8 mouse cellular contexts compared by ENCODE assay signal in genomic region chr3:100161665-100162314, GRCm38 (mm10). TPM values are rescaled to one million over a fixed set of nuclear protein-coding genes. Genes with fewer than 3 reads are reported as not detected.
DNase-seq lines count a peak whose midpoint lies in the region; ATAC-seq lines count a peak whose summit lies in the region.

No protein-coding gene starts in this region.

- H3K9ac ChIP-seq in lung, embryonic 16.5 days (ENCODE audit: low read length), result peak overlapping the region; percentile 83
- H3K9ac ChIP-seq in embryonic facial prominence, embryonic 13.5 days, result peak overlapping the region; percentile 87
- peak overlapping the region; percentile 78 for H3K9ac ChIP-seq in limb, embryonic 12.5 days (replicated peaks)

- peak overlapping the region; percentile 69 for H3K4me2 ChIP-seq in lung, embryonic 16.5 days (ENCODE audit: low read depth, low read length)
- peak overlapping the region; percentile 86 for H3K4me2 ChIP-seq in embryonic facial prominence, embryonic 13.5 days
- H3K4me2 ChIP-seq in limb, embryonic 12.5 days, result peak overlapping the region; percentile 80

- H3K9me3 ChIP-seq in lung, embryonic 16.5 days (ENCODE audit: control insufficient read depth, low read length), result no peaks in the 10 kb centered on the region
- H3K9me3 ChIP-seq in embryonic facial prominence, embryonic 13.5 days, result no peaks in the 10 kb centered on the region
- no peaks in the 10 kb centered on the region for H3K9me3 ChIP-seq in limb, embryonic 12.5 days

- H3K4me3 ChIP-seq in lung, embryonic 16.5 days (ENCODE audit: low read length), result peak overlapping the region; percentile 85
- H3K4me3 ChIP-seq in embryonic facial prominence, embryonic 13.5 days, result peak overlapping the region; percentile 91
- peak overlapping the region; percentile 79 for H3K4me3 ChIP-seq in limb, embryonic 12.5 days (replicated peaks)

- H3K27ac ChIP-seq in lung, embryonic 16.5 days (ENCODE audit: low read length), result peak overlapping the region; percentile 41; the same call in 1 of the 2 replicates
- H3K27ac ChIP-seq in embryonic facial prominence, embryonic 13.5 days, result peak overlapping the region; percentile 78
- H3K27ac ChIP-seq in limb, embryonic 12.5 days, result peak overlapping the region; percentile 66; the same call in 1 of the 2 replicates

- no peak for ATAC-seq in lung, embryonic 16.5 days (ENCODE audit: low read depth)
- no peak for ATAC-seq in embryonic facial prominence, embryonic 13.5 days (ENCODE audit: insufficient number of reproducible peaks, insufficient read depth, low FRiP score, low TSS enrichment, low read depth)
- no peak for ATAC-seq in limb, embryonic 12.5 days (ENCODE audit: insufficient number of reproducible peaks, insufficient read depth, low FRiP score, low TSS enrichment, low read depth)

- H3K4me1 ChIP-seq in lung, embryonic 16.5 days (replicated peaks; ENCODE audit: control insufficient read depth, insufficient read depth, low read length), result peaks cover 6% of the 10 kb centered on the region
- H3K4me1 ChIP-seq in embryonic facial prominence, embryonic 13.5 days, result peaks cover 18% of the 10 kb centered on the region
- peaks cover 7% of the 10 kb centered on the region for H3K4me1 ChIP-seq in limb, embryonic 12.5 days (replicated peaks)

- peaks cover 12% of the 10 kb centered on the region for H3K36me3 ChIP-seq in lung, embryonic 16.5 days (ENCODE audit: control insufficient read depth, insufficient read depth, low read length)
- peaks cover 26% of the 10 kb centered on the region for H3K36me3 ChIP-seq in embryonic facial prominence, embryonic 13.5 days
- H3K36me3 ChIP-seq in limb, embryonic 12.5 days, result peaks cover 27% of the 10 kb centered on the region
- H3K36me3 ChIP-seq in splenic B cell, adult 2 months (ENCODE audit: control insufficient read depth, insufficient read depth, low read length, poor library complexity, severe bottlenecking), result peaks cover 2% of the 10 kb centered on the region

- no peaks in the 10 kb centered on the region for H3K27me3 ChIP-seq in lung, embryonic 16.5 days (ENCODE audit: control insufficient read depth, insufficient read depth, low read depth, low read length)
- no peaks in the 10 kb centered on the region for H3K27me3 ChIP-seq in embryonic facial prominence, embryonic 13.5 days
- no peaks in the 10 kb centered on the region for H3K27me3 ChIP-seq in limb, embryonic 12.5 days
- no peaks in the 10 kb centered on the region for H3K27me3 ChIP-seq in splenic B cell, adult 2 months (ENCODE audit: control insufficient read depth, insufficient read depth, low read length, poor library complexity, severe bottlenecking)

- under 1% methylated on average over 35 of the region's 35 CpGs for WGBS in lung, embryonic 16.5 days
- whole genome bisulfite sequencing in embryonic facial prominence, embryonic 13.5 days, result under 1% methylated on average over 35 of the region's 35 CpGs
- WGBS in limb, embryonic 12.5 days, result 2% methylated on average over 35 of the region's 35 CpGs

- DNase-seq in lung, postnatal 10 days, result no peak
- peak; percentile 9 for DNase-seq in splenic B cell, adult 2 months (ENCODE audit: low read depth, low spot score)
- DNase-seq in urinary bladder, postnatal 4 days (ENCODE audit: low spot score in 2 of 2), result no peak
- no peak for DNase-seq in retina, postnatal 1 day
- no peak for DNase-seq in layer of hippocampus, adult 11-12 months (ENCODE audit: low spot score)

RNA-seq across cellular contexts. Expression of gene Gdap2, which starts 0.4 kb away (rescaled TPM):
- polyA plus RNA-seq in lung, embryonic 16.5 days (2015; fragmentation: Nextera tagmentation; extraction: Ambion mirVana), result 22.7 and 23.7 TPM in 2 replicates
- polyA plus RNA-seq in embryonic facial prominence, embryonic 13.5 days (2015; fragmentation: Nextera tagmentation; extraction: Ambion mirVana), result 28.1 and 34.7 TPM in 2 replicates
- 22.5 and 26.8 TPM in 2 replicates for polyA plus RNA-seq in limb, embryonic 12.5 days (2016; fragmentation: Nextera tagmentation; extraction: Ambion mirVana)

RNA-seq across cellular contexts. Expression of gene Wdr3, which starts 0.4 kb away (rescaled TPM):
- 38.0 and 38.1 TPM in 2 replicates for polyA plus RNA-seq in lung, embryonic 16.5 days (2015; fragmentation: Nextera tagmentation; extraction: Ambion mirVana)
- 43.7 and 51.2 TPM in 2 replicates for polyA plus RNA-seq in embryonic facial prominence, embryonic 13.5 days (2015; fragmentation: Nextera tagmentation; extraction: Ambion mirVana)
- polyA plus RNA-seq in limb, embryonic 12.5 days (2016; fragmentation: Nextera tagmentation; extraction: Ambion mirVana), result 56.0 and 58.2 TPM in 2 replicates
